Mouse (Mus musculus) liver (tissue): ENCODE data around the gene Hist1h2bb.
"Not testable (repeated sequence)": the region's sequence is repeated elsewhere in the genome, so short reads cannot be mapped to it uniquely, and the experiment has no call there.

Source experiments
- DNase-seq: peaks from one replicate; pipeline ENCODE4 v3.0.0-alpha.2; 2020; ENCODE audit warnings: mixed read lengths

The Hist1h2bb gene

DNA sequence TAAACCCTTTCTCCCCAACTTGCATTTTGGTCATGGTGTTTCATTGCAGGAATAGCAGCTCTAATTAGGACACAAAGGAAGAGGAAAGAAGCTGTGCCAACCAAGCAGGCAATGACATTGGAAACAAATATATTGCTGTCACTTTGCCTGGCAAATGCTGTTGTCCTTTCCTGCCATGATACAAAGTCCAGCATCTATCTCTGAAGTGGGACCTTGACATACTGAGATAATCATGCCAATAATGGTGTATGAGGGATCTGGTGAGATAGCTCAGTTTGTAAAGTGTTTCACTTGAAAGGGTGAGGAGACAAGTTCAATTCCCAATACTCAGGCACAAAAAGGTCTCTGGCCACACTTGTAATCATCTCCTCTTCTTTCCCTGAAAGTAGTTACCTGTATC, 20.2 kb downstream of the Hist1h2bb start:
- no peak for DNase-seq

DNA sequence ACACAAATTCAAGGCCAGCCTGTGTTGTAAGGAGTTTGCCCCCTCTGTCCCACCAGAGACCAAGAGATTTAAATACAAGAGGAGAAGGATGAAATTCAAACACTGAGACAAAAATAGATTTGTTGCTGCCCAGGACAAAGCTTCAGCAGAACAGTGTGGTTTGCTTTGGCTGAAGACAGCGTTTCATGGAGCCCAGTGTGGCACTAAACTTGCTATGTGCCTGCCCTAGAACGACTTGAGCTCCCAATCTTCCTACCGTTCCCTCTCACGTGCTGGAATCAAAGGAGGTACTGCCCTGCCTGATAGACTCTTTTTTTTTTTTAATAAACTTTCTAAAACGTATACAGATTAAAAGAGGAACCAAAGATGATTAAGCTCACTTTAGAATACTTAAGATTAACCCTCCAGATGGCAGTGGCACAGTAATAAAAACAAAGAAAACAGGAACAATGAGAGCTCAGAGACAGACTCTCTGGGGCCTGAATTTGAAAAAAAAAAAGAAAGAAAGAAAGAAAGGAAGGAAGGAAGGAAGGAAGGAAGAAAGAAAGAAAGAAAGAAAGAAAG, 22.4 kb downstream of the Hist1h2bb start:
- no peak for DNase-seq

DNA sequence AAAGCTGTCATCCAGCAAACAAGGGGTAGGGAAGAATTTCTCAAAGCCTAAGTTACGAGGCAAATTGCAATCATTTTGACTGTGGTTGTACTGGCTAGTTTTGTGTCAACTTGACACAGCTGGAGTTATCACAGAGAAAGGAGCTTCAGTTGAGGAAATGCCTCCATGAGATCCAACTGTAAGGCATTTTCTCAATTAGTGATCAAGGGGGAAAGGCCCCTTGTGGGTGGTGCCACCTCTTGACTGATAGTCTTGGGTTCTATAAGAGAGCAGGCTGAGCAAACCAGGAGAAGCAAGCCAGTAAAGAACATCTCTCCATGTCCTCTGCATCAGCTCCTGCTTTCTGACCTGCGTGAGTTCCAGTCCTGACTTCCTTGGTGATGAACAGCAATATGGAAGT, 23.1 kb downstream of the Hist1h2bb start, which contains the start of gene Trim38:
Trim38 (plus strand) TSS at position 301 of the 400 bp plus-strand sequence.
- DNase-seq, result not testable (repeated sequence)

DNA sequence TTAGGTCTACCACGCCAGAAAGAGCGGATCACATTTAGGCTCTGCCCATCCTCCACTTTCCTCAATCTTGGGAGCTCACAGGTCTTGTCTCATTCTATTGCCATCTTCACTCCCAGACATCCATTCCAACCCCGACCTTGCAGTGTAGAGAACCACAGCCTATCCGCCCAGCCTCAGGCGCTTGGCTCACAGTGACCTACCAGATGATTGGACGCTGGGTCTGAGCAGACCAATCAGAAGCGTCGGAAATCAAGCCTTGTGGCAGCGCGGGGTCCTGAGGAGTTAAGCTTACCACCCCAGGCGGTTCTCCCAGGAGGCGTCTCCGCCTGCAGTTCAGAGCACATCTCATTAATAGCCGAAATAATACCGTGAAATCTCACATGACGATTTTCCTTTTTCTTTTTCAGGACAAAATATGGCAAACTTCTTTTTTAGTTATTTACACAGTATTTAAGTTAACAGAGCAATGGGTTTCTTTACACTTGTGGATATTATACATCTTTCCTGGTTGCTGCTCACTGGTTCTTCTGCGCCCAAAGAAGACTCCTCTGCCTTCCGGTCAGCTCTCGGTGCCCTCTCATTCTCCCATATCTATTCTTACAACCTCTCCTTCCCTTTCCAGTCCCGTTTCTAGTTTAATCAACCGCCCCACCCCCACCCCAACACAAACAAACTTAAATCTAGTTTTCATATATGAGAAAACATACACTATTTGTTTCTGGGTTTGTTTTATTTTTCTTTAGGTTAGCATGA, 26.2 kb downstream of the Hist1h2bb start:
- DNase-seq, result peak; percentile 86

DNA sequence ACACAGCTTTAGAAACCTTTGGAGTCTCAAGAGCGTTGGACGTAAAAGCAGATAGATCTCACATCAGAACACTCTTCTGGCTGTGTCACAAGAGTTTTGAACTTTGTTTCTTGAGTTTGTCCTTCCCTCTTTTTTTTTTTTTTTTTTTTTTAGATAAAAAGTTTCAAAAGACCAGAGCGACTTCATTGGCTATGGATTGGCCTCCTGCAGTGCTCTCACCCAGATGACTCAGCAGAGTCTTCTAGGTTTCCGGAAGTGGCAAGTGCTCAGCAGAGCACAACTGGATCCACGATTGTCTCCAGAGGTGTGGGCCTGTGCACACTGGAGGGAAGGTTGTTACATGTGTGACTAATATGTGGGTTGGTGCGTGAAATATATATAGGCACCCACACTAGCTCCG, 31.8 kb downstream of the Hist1h2bb start:
- no peak for DNase-seq

DNA sequence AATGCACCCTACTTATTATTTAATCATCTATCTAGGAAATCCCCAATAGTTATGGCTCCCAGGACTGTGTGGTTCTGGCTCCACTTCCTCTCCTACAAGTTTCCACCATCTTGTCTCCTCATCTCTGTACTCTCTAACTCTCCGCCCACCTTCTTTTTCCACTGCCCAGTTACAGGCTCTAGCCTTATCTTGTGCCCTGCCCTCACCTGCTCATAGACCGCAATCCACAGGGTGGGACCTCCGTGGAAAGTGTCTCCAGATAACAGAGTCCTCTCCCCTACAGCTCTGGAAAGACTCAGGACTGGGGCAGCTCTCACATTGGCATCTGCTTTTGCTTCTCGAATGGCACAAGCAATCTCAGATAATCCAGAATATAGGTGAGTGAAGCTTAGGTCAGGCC, 32.5 kb downstream of the Hist1h2bb start:
- peak; percentile 18 for DNase-seq

DNA sequence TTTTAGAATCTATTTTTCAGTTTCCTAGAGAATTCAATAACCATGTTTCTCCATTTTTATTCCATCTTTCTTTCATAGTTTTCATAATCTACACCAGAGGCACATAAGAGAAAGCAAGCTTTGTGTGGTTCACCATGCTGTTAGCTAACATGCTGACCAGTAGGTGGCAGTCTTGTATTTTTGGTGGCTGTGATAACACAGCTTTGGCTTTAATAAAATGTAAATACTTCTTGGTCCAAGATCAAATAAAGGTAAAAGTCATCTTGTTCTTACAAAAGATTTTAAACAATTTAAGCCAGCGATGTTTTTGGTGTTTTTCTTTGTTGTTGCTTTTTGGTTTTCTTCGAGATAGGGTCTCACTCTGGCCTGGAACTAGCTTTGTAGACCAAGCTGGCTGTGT, 46.0 kb downstream of the Hist1h2bb start:
- peak; percentile 51 for DNase-seq
